Comparison of ENCODE assay signal across 37 mouse cellular contexts in genomic region chr13:98471756-98472155, GRCm38 (mm10). TPM values are rescaled to one million over a fixed set of nuclear protein-coding genes. Genes with fewer than 3 reads are reported as not detected.
"Had no signal": no experiment of that assay in that cellular context is flagged by ENCODE, and none has a peak within 500 bp of the region (broad histone marks: within the 10 kb centered on the region; RNA-seq: fewer than 3 reads in every experiment).

No protein-coding gene starts in this region.

- H3K4me1 ChIP-seq: heart, embryonic 15.5 days had no signal

- DNase-seq: heart, postnatal 10 days; heart, postnatal 14 days; kidney, adult 11 months; kidney, adult 18-20 months; kidney, adult 2 months; kidney, adult 8-10 months; kidney, adult 9 months; kidney, postnatal 10 days; kidney, postnatal 14 days; kidney, postnatal 25 days; kidney, postnatal 36 days; kidney, postnatal 4 days; layer of hippocampus, adult 9-11 months; layer of hippocampus, postnatal 36 days had no signal

- H3K27me3 ChIP-seq: hindbrain, embryonic 15.5 days; intestine, embryonic 15.5 days had no signal

- H3K4me3 ChIP-seq: heart, embryonic 12.5 days; heart, embryonic 13.5 days; heart, embryonic 15.5 days; hindbrain, embryonic 10.5 days; hindbrain, embryonic 12.5 days; hindbrain, embryonic 13.5 days; hindbrain, embryonic 15.5 days; intestine, embryonic 15.5 days; kidney, embryonic 15.5 days; layer of hippocampus, adult 2 months; left cerebral cortex, adult 2 months had no signal

- H3K36me3 ChIP-seq: heart, embryonic 12.5 days; heart, embryonic 13.5 days; heart, embryonic 15.5 days; hindbrain, embryonic 10.5 days; hindbrain, embryonic 12.5 days; hindbrain, embryonic 13.5 days; hindbrain, embryonic 15.5 days; intestine, embryonic 15.5 days; kidney, embryonic 15.5 days had no signal

- H3K27ac ChIP-seq: heart, embryonic 13.5 days; heart, embryonic 15.5 days; hindbrain, embryonic 10.5 days; hindbrain, embryonic 12.5 days; hindbrain, embryonic 13.5 days; hindbrain, embryonic 14.5 days; hindbrain, embryonic 15.5 days; hindbrain, postnatal 0 days; intestine, embryonic 15.5 days; kidney, embryonic 15.5 days; kidney, postnatal 0 days; layer of hippocampus, adult 2 months; left cerebral cortex, adult 2 months had no signal

- H3K9me3 ChIP-seq: heart, embryonic 12.5 days; heart, embryonic 13.5 days; heart, embryonic 15.5 days; hindbrain, embryonic 10.5 days; hindbrain, embryonic 12.5 days; hindbrain, embryonic 13.5 days; hindbrain, embryonic 15.5 days; intestine, embryonic 15.5 days; kidney, embryonic 15.5 days had no signal

RNA-seq across cellular contexts. Expression of gene Gm10320, which starts 20.0 kb away (rescaled TPM):
- total RNA-seq: heart, postnatal 10 days; heart, postnatal 14 days; heart, postnatal 25 days; hematopoietic stem cell, adult 5-6 weeks; layer of hippocampus, adult 18-20 months; layer of hippocampus, adult 2 months; layer of hippocampus, adult 8-10 months; layer of hippocampus, postnatal 10 days; layer of hippocampus, postnatal 14 days; layer of hippocampus, postnatal 25 days; layer of hippocampus, postnatal 36 days; left cerebral cortex, adult 18-20 months; left cerebral cortex, adult 2 months; left cerebral cortex, adult 8-10 months had no signal
- polyA plus RNA-seq: hindbrain, embryonic 12.5 days had no signal
